Mouse (Mus musculus) urinary bladder, postnatal 4 days (tissue): Measurements from ENCODE around the gene Themis.

Source experiments
- DNase-seq, 2 experiments: peaks; one replicate each; pipeline ENCODE4 v3.0.0; 2021 to 2022; ENCODE audit warnings: low spot score in 2 of 2

Gene Themis

GRCm38 (mm10) chr10:28805160-28805559 is 137.0 kb downstream of the Themis start:
- DNase-seq: no peak

GRCm38 (mm10) chr10:28811928-28812570 is 143.9 kb downstream of the Themis start:
- DNase-seq: no peak

- DNase-seq: no peak
These were observed 144.4 kb downstream of the Themis start for GRCm38 (mm10) chr10:28812571-28812936.

GRCm38 (mm10) chr10:28816160-28816559 is 148.0 kb downstream of the Themis start:
- DNase-seq: no peak

GRCm38 (mm10) chr10:28822320-28822719 is 154.2 kb downstream of the Themis start:
- DNase-seq: no peak

GRCm38 (mm10) chr10:28842605-28843004 is 174.4 kb downstream of the Themis start:
- no peak for DNase-seq

- DNase-seq: peak in 1 of 2 experiments; percentile 59
These were observed 175.9 kb downstream of the Themis start for GRCm38 (mm10) chr10:28843755-28844717.

- DNase-seq: no peak
These were observed 188.0 kb downstream of the Themis start for GRCm38 (mm10) chr10:28856154-28856553.

- DNase-seq: no peak
These were observed 202.6 kb downstream of the Themis start for GRCm38 (mm10) chr10:28870580-28871354.

GRCm38 (mm10) chr10:28874605-28875004 is 206.4 kb downstream of the Themis start:
- DNase-seq: no peak

GRCm38 (mm10) chr10:28887643-28888042 is 219.5 kb downstream of the Themis start:
- DNase-seq: no peak

GRCm38 (mm10) chr10:28890886-28891285 is 222.7 kb downstream of the Themis start:
- DNase-seq: no peak

GRCm38 (mm10) chr10:28898351-28898750 is 230.2 kb downstream of the Themis start:
- no peak for DNase-seq
